Mouse (Mus musculus): ENCODE results near the gene Erp27.

- TF ChIP-seq NRF1 (IDR thresholded peaks at IDR 0.05; ENCODE audit: low read depth, low read length) (no peak), MAX (IDR thresholded peaks at IDR 0.05; ENCODE audit: low read length) (no peak), USF1 (IDR thresholded peaks at IDR 0.05; ENCODE audit: low read depth, low read length) (no peak), CTCF (conservative IDR thresholded peaks at IDR 0.05 in 1 of 2, IDR thresholded peaks at IDR 0.05 in 1 of 2; ENCODE audit: low read depth in 2 of 2, low read length in 2 of 2) (no peak), MAFK (IDR thresholded peaks at IDR 0.05; ENCODE audit: insufficient replicate concordance, low read length) (no peak), ETS1 (conservative IDR thresholded peaks at IDR 0.05; ENCODE audit: low read depth, low read length) (no peak), SIN3A (IDR thresholded peaks at IDR 0.05; ENCODE audit: low read length) (no peak), E2F4 (IDR thresholded peaks at IDR 0.05; ENCODE audit: insufficient replicate concordance, low read depth, low read length) (no peak), POLR2AphosphoS2 (IDR thresholded peaks at IDR 0.05; ENCODE audit: low read depth, low read length) (no peak), SMC3 (IDR thresholded peaks at IDR 0.05; ENCODE audit: low read depth, low read length) (no peak), POLR2A (IDR thresholded peaks at IDR 0.05; ENCODE audit: low read depth, low read length) (no peak), ELF1 (IDR thresholded peaks at IDR 0.05; ENCODE audit: low read depth, low read length) (no peak), PAX5 (IDR thresholded peaks at IDR 0.05; ENCODE audit: low read length) (no peak), UBTF (IDR thresholded peaks at IDR 0.05; ENCODE audit: low read depth, low read length) (no peak)
These were observed 30.0 kb downstream of the Erp27 start for GRCm38 (mm10) chr6:136892002-136892401.

Measured in CH12.LX (cell line).